Mouse (Mus musculus): ENCODE measurements around the gene Gm17949. TPM values are rescaled to one million over a fixed set of nuclear protein-coding genes. Genes with fewer than 3 reads are reported as not detected.

Gm17949 gene
- not detected in 2 replicates for polyA plus RNA-seq (2012; ENCODE audit: low replicate concordance)

GRCm38 (mm10) chr17:57011236-57012141 is at the start of gene Gm17949, which contains the start of gene Gtf2f1:
TSS of gene Gm17949 (plus strand) at chr17:57011469.
TSS of gene Gtf2f1 (minus strand) at chr17:57011288.

GRCm38 (mm10) chr17:56982013-56982412 is 29.3 kb upstream of the Gm17949 start, which contains the start of gene Acer1:
TSS of gene Acer1 (minus strand) at chr17:56982126.

GRCm38 (mm10) chr17:56990115-56990746 is 21.0 kb upstream of the Gm17949 start, which contains the start of gene Clpp:
TSS of gene Clpp (plus strand) at chr17:56990305.

GRCm38 (mm10) chr17:56997029-56997667 is 14.1 kb upstream of the Gm17949 start, which contains the start of gene Alkbh7:
TSS of gene Alkbh7 (plus strand) at chr17:56997339.

GRCm38 (mm10) chr17:56999968-57000609 is 11.2 kb upstream of the Gm17949 start, which contains the start of gene Pspn:
TSS of gene Pspn (minus strand) at chr17:57000018.

GRCm38 (mm10) chr17:57030931-57031660 is 19.8 kb downstream of the Gm17949 start, which contains the start of gene Khsrp:
TSS of gene Khsrp (minus strand) at chr17:57031522.

GRCm38 (mm10) chr17:57041554-57041953 is 30.3 kb downstream of the Gm17949 start, which contains the start of gene Slc25a41:
TSS of gene Slc25a41 (minus strand) at chr17:57041654.

GRCm38 (mm10) chr17:57058891-57059485 is 47.7 kb downstream of the Gm17949 start, which contains the start of gene Crb3:
TSS of gene Crb3 (plus strand) at chr17:57059105.

GRCm38 (mm10) chr17:57059486-57059977 is 48.3 kb downstream of the Gm17949 start, which contains the start of gene Slc25a23:
TSS of gene Slc25a23 (minus strand) at chr17:57059863.

Other genes starting within 250 kb of the Gm17949 start
- 63.0 and 71.4 TPM in 2 replicates for gene Dus3l, start 246.7 kb upstream of the Gm17949 start, polyA plus RNA-seq (2012; ENCODE audit: low replicate concordance)
- 22.2 and 50.3 TPM in 2 replicates for gene Prr22, start 241.2 kb upstream of the Gm17949 start, polyA plus RNA-seq (2012; ENCODE audit: low replicate concordance)
- gene Rfx2, start 180.5 kb upstream of the Gm17949 start, polyA plus RNA-seq (2012; ENCODE audit: low replicate concordance): 80.3 and 90.4 TPM in 2 replicates
- gene Acsbg2, start 137.0 kb upstream of the Gm17949 start, polyA plus RNA-seq (2012; ENCODE audit: low replicate concordance): not detected in 2 replicates
- not detected in 2 replicates for gene 1700061G19Rik, start 136.0 kb upstream of the Gm17949 start, polyA plus RNA-seq (2012; ENCODE audit: low replicate concordance)
- 120 and 136 TPM in 2 replicates for gene Mllt1, start 76.1 kb upstream of the Gm17949 start, polyA plus RNA-seq (2012; ENCODE audit: low replicate concordance)
- gene Acer1, start 29.3 kb upstream of the Gm17949 start, polyA plus RNA-seq (2012; ENCODE audit: low replicate concordance): not detected in 2 replicates
- 77.6 and 206 TPM in 2 replicates for gene Clpp, start 21.2 kb upstream of the Gm17949 start, polyA plus RNA-seq (2012; ENCODE audit: low replicate concordance)
- 20.6 and 31.9 TPM in 2 replicates for gene Alkbh7, start 14.1 kb upstream of the Gm17949 start, polyA plus RNA-seq (2012; ENCODE audit: low replicate concordance)
- gene Pspn, start 11.5 kb upstream of the Gm17949 start, polyA plus RNA-seq (2012; ENCODE audit: low replicate concordance): 2.3 and 3.1 TPM in 2 replicates
- 144 and 226 TPM in 2 replicates for gene Gtf2f1, start 181 bp upstream of the Gm17949 start, polyA plus RNA-seq (2012; ENCODE audit: low replicate concordance)
- gene Khsrp, start 20.1 kb downstream of the Gm17949 start, polyA plus RNA-seq (2012; ENCODE audit: low replicate concordance): 758 and 1,065 TPM in 2 replicates
- not detected in 2 replicates for gene Slc25a41, start 30.2 kb downstream of the Gm17949 start, polyA plus RNA-seq (2012; ENCODE audit: low replicate concordance)
- 5.3 and 6.2 TPM in 2 replicates for gene Crb3, start 47.6 kb downstream of the Gm17949 start, polyA plus RNA-seq (2012; ENCODE audit: low replicate concordance)
- 4.9 and 6.2 TPM in 2 replicates for gene Slc25a23, start 48.4 kb downstream of the Gm17949 start, polyA plus RNA-seq (2012; ENCODE audit: low replicate concordance)
- gene Dennd1c, start 67.0 kb downstream of the Gm17949 start, polyA plus RNA-seq (2012; ENCODE audit: low replicate concordance): 25.4 and 34.0 TPM in 2 replicates
- 0.23 and 0.25 TPM in 2 replicates for gene Tubb4a, start 76.3 kb downstream of the Gm17949 start, polyA plus RNA-seq (2012; ENCODE audit: low replicate concordance)
- gene Tnfsf9, start 93.9 kb downstream of the Gm17949 start, polyA plus RNA-seq (2012; ENCODE audit: low replicate concordance): 0.18 and 0.27 TPM in 2 replicates
- gene Cd70, start 138.3 kb downstream of the Gm17949 start, polyA plus RNA-seq (2012; ENCODE audit: low replicate concordance): not detected in 2 replicates
- gene Tnfsf14, start 182.7 kb downstream of the Gm17949 start, polyA plus RNA-seq (2012; ENCODE audit: low replicate concordance): 0.85 and 0.98 TPM in 2 replicates
- gene C3, start 216.7 kb downstream of the Gm17949 start, polyA plus RNA-seq (2012; ENCODE audit: low replicate concordance): 1.6 and 2.3 TPM in 2 replicates
- gene Gpr108, start 237.0 kb downstream of the Gm17949 start, polyA plus RNA-seq (2012; ENCODE audit: low replicate concordance): 17.4 and 22.9 TPM in 2 replicates
- gene Trip10, start 238.0 kb downstream of the Gm17949 start, polyA plus RNA-seq (2012; ENCODE audit: low replicate concordance): 3.1 and 4.2 TPM in 2 replicates